Mouse (Mus musculus) limb, embryonic 14.5 days (tissue): Measurements from ENCODE around the gene Krr1. TPM values are rescaled to one million over a fixed set of nuclear protein-coding genes. Genes with fewer than 3 reads are reported as not detected.

Source experiments
- ATAC-seq: fragments of 200-750 bp; cut with Nextera tagmentation; 2 replicates; pipeline ENCODE4 v1.8.0; 2017; ENCODE audit warnings: low read depth, moderate number of reproducible peaks, moderate TSS enrichment; ENCODE audit not compliant: low FRiP score
- DNase-seq: peaks from one replicate; pipeline ENCODE4 v3.0.0-alpha.2; 2015; ENCODE audit warnings: low spot score
- H3K27ac ChIP-seq: fragments of 300-500 bp; sonication (generic); replicated peaks from 2 replicates; pipeline ENCODE4 v1.5.1; 2014; ENCODE audit warnings: low read depth, mild to moderate bottlenecking, low read length, moderate library complexity, mixed read lengths
- H3K27me3 ChIP-seq: fragments of 300-500 bp; sonication (generic); 2 replicates; pipeline ENCODE4 v1.6.1; 2014; ENCODE audit warnings: low read length, mixed read lengths; ENCODE audit not compliant: control insufficient read depth, insufficient read depth
- H3K36me3 ChIP-seq: fragments of 300-500 bp; sonication (generic); 2 replicates; pipeline ENCODE4 v1.6.1; 2014; ENCODE audit warnings: mild to moderate bottlenecking, low read length, moderate library complexity, mixed read lengths; ENCODE audit not compliant: control insufficient read depth, insufficient read depth
- H3K4me1 ChIP-seq: fragments of 300-500 bp; sonication (generic); 2 replicates; pipeline ENCODE4 v1.6.1; 2014; ENCODE audit warnings: antibody characterized with exemption, low read length, mixed read lengths; ENCODE audit not compliant: control insufficient read depth, insufficient read depth
- H3K4me2 ChIP-seq: fragments of 300-500 bp; sonication (generic); replicated peaks from 2 replicates; pipeline ENCODE4 v1.6.1; 2014; ENCODE audit warnings: low read depth, mild to moderate bottlenecking, low read length, moderate library complexity; ENCODE audit not compliant: severe bottlenecking
- H3K4me3 ChIP-seq: fragments of 300-500 bp; sonication (generic); replicated peaks from 2 replicates; pipeline ENCODE4 v1.5.1; 2014; ENCODE audit warnings: low read length
- H3K9ac ChIP-seq: fragments of 300-500 bp; sonication (generic); 2 replicates; pipeline ENCODE4 v1.6.1; 2014; ENCODE audit warnings: mild to moderate bottlenecking, low read depth, low read length, moderate library complexity; ENCODE audit not compliant: severe bottlenecking
- H3K9me3 ChIP-seq: fragments of 300-500 bp; sonication (generic); 2 replicates; pipeline ENCODE4 v1.6.1; 2016; ENCODE audit warnings: low read length; ENCODE audit not compliant: control insufficient read depth
- POLR2A ChIP-seq: fragments of 200-500 bp; IDR thresholded peaks from 2 replicates; pipeline ENCODE4 v1.8.0; 2012; ENCODE audit warnings: inconsistent platforms, mild to moderate bottlenecking, moderate library complexity, borderline replicate concordance; ENCODE audit not compliant: insufficient read depth, insufficient read length; ENCODE audit errors: extremely low read depth
- WGBS: fragments of 180-500 bp; shearing (Covaris S2); extraction: QIAGEN DNeasy Blood & Tissue Kit; methylation state at CpG from one replicate; pipeline ENCODE4 v1.1.7; 2014; 5-methylcytosine and 5-hydroxymethylcytosine counted together
- polyA plus RNA-seq, 2 experiments: library from polyadenylated mRNA; depleted of rRNA in 1 of 2; stranded (reverse) in 1 of 2; unstranded in 1 of 2; fragments of >200 nt; fragmentation: Nextera tagmentation in 1 of 2; extraction: Ambion mirVana in 1 of 2; gene quantifications; 2 replicates each; pipeline versions ENCODE4 v1.2.1 to v1.2.3; 2012 to 2014

Gene Krr1
- polyA plus RNA-seq, 2 experiments, result 29.6 to 41.3 TPM

DNA sequence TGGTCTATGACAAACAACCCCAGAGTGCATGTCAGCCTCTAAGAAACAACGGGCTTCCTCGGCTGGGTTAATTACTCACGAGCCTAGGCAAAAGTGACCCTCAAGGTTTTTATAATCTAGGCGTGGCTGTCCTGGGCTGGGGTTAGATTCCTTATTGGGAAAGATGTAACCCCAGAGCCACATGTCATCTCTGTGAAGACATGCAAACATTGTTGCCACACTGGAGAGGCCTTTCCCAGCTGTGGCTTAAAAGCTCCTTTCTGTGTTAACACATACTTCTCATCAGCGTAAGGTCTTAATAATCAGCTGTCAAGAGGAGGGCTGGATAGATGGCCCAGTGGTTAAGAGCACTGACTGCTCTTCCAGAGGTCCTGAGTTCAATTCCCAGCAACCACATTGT is 10.6 kb downstream of the Krr1 start:
- TF ChIP-seq POLR2A, result no peak
- H3K4me1 ChIP-seq, result no peaks in the 10 kb centered on the region
- WGBS, result 93% methylated on average over 5 of the region's 5 CpGs
- no peak overlapping the region for H3K4me2 ChIP-seq
- peaks cover 67% of the 10 kb centered on the region for H3K36me3 ChIP-seq
- ATAC-seq (no peak), DNase-seq (no peak)
- no peak overlapping the region for H3K9ac ChIP-seq
- no peaks in the 10 kb centered on the region for H3K9me3 ChIP-seq
- no peak overlapping the region for H3K4me3 ChIP-seq
- no peaks in the 10 kb centered on the region for H3K27me3 ChIP-seq
- H3K27ac ChIP-seq, result no peak overlapping the region

GRCm38 (mm10) chr10:111986453-111986852 is 14.0 kb downstream of the Krr1 start:
- Histone ChIP-seq H3K9ac (no peak overlapping the region), H3K27me3 (no peaks in the 10 kb centered on the region), H3K4me1 (no peaks in the 10 kb centered on the region), H3K4me3 (no peak overlapping the region), H3K9me3 (no peaks in the 10 kb centered on the region), H3K36me3 (peaks cover 45% of the 10 kb centered on the region), H3K4me2 (no peak overlapping the region), H3K27ac (no peak overlapping the region)
- DNase-seq (no peak), ATAC-seq (no peak)
- no peak for TF ChIP-seq POLR2A
- 81% methylated on average over 6 of the region's 6 CpGs for WGBS

- H3K9me3 ChIP-seq, result no peaks in the 10 kb centered on the region
- no peak overlapping the region for H3K4me3 ChIP-seq
- no peaks in the 10 kb centered on the region for H3K27me3 ChIP-seq
- ATAC-seq (no peak), DNase-seq (no peak)
- WGBS, result 86% methylated on average over 11 of the region's 11 CpGs
- no peak overlapping the region for H3K27ac ChIP-seq
- no peak overlapping the region for H3K9ac ChIP-seq
- TF ChIP-seq POLR2A, result no peak
- H3K36me3 ChIP-seq, result no peaks in the 10 kb centered on the region
- H3K4me1 ChIP-seq, result no peaks in the 10 kb centered on the region
- H3K4me2 ChIP-seq, result no peak overlapping the region
Measured at GRCm38 (mm10) chr10:111995803-111996548, 23.5 kb downstream of the Krr1 start.

GRCm38 (mm10) chr10:111996549-111996904 is 24.1 kb downstream of the Krr1 start:
- ATAC-seq (no peak), DNase-seq (no peak)
- 85% methylated on average over 7 of the region's 7 CpGs for WGBS
- Histone ChIP-seq H3K4me3 (no peak overlapping the region), H3K9me3 (no peaks in the 10 kb centered on the region), H3K27me3 (no peaks in the 10 kb centered on the region), H3K27ac (no peak overlapping the region), H3K9ac (no peak overlapping the region), H3K4me2 (no peak overlapping the region), H3K4me1 (no peaks in the 10 kb centered on the region), H3K36me3 (no peaks in the 10 kb centered on the region)
- TF ChIP-seq POLR2A, result no peak

GRCm38 (mm10) chr10:111996911-111997347 is 24.5 kb downstream of the Krr1 start:
- Histone ChIP-seq H3K36me3 (no peaks in the 10 kb centered on the region), H3K9ac (no peak overlapping the region), H3K4me3 (no peak overlapping the region), H3K4me1 (no peaks in the 10 kb centered on the region), H3K27me3 (no peaks in the 10 kb centered on the region), H3K27ac (no peak overlapping the region), H3K4me2 (no peak overlapping the region), H3K9me3 (no peaks in the 10 kb centered on the region)
- no peak for DNase-seq
- no peak for TF ChIP-seq POLR2A
- WGBS, result 61% methylated on average over 8 of the region's 8 CpGs
- ATAC-seq, result no peak
